Mouse (Mus musculus): ENCODE measurements at regions not wholly inside any gene's neighbourhood (a gene's known extent, or its start where the extent isn't known, plus 50 kb on each side); places are given as distances from the start of the nearest gene placed in this dataset.
A peak's percentile ranks its signal among the peaks of the same experiment; 100 is the strongest.

- TF ChIP-seq EP300 (IDR thresholded peaks at IDR 0.05; ENCODE audit: low read depth) (no peak), CTCF (IDR thresholded peaks at IDR 0.05; ENCODE audit: low read depth) (peak; percentile 45)
Measured at GRCm38 (mm10) chr13:107752745-107753144, 291.5 kb upstream of the Smim15 start.
